Mouse (Mus musculus): ENCODE data around the gene 4930402K13Rik. TPM values are rescaled to one million over a fixed set of nuclear protein-coding genes. Genes with fewer than 3 reads are reported as not detected.
"Not testable (repeated sequence)": the region's sequence is repeated elsewhere in the genome, so short reads cannot be mapped to it uniquely, and the experiment has no call there.

Gene 4930402K13Rik
- not detected in 2 replicates for polyA plus RNA-seq (2012; rRNA removed)

DNA sequence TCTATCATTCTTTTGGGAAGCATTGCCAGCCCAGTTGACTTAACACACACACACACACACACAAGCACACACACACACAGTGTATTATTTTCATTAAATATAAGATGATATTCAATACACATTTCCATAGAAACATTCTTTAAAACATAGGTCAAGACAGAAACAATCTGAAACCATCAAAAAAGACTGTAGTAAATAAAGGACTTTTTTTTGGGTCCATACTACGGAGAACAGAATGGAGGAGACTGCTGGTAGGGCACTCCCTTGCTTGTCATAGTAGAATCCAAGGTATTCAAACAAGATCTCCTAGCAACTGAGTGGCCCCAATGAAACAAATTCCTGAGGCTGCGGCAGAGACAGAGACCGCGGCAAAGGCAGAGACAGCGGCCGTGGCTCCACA, at the start of gene 4930402K13Rik:
4930402K13Rik (plus strand) TSS at position 301 of the 400 bp plus-strand sequence.
- Histone ChIP-seq H3K27me3 (ENCODE audit: control insufficient read depth, insufficient read depth, low read length) (no peaks in the 10 kb centered on the region), H3K4me1 (ENCODE audit: control insufficient read depth, insufficient read depth, low read length) (no peaks in the 10 kb centered on the region), H3K4me3 (replicated peaks; ENCODE audit: insufficient read depth, low read depth, low read length) (no peak within 1 kb of the TSS), H3K27ac (ENCODE audit: insufficient read depth, low read length) (no peak within 1 kb of the TSS)
- TF ChIP-seq POLR2A (IDR thresholded peaks at IDR 0.05; ENCODE audit: borderline replicate concordance, insufficient read depth, low read length) (no peak), CTCF (IDR thresholded peaks at IDR 0.05; ENCODE audit: borderline replicate concordance, insufficient read depth, low read depth, low read length) (no peak)
- WGBS: 66% methylated on average over 6 of the region's 6 CpGs
- DNase-seq: no peak

DNA sequence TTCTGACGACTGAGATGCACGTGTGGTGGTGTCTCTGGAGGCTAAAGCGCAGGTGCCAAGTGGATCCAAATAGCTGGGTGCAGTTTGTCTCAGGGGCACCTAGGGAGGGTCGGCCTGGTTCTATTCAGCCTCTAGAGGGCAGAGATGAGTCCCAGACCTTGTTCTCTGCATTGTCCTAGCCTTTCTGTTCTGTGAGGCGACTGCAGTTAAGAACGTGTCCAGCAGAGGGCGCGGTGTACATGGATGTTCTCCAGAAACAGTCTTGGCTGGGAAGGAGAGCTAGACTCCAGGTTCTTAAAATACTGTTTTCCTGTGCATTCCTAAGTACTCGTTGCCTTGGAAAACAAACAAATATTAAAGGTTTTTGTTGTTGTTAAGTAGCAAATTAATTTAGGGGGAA, 43.4 kb upstream of the 4930402K13Rik start:
- 14% methylated on average over 8 of the region's 9 CpGs for WGBS

GRCm38 (mm10) chrX:9062101-9062500, 42.3 kb upstream of the 4930402K13Rik start:
- no peak overlapping the region for H3K4me3 ChIP-seq (replicated peaks; ENCODE audit: insufficient read depth, low read depth, low read length)
- TF ChIP-seq CTCF (IDR thresholded peaks at IDR 0.05; ENCODE audit: borderline replicate concordance, insufficient read depth, low read depth, low read length) (no peak), POLR2A (IDR thresholded peaks at IDR 0.05; ENCODE audit: borderline replicate concordance, insufficient read depth, low read length) (no peak)
- 94% methylated on average over 4 of the region's 4 CpGs for WGBS
- no peak overlapping the region for H3K27ac ChIP-seq (ENCODE audit: insufficient read depth, low read length)
- H3K4me1 ChIP-seq (ENCODE audit: control insufficient read depth, insufficient read depth, low read length): no peaks in the 10 kb centered on the region
- DNase-seq: no peak
- no peaks in the 10 kb centered on the region for H3K27me3 ChIP-seq (ENCODE audit: control insufficient read depth, insufficient read depth, low read length)

More for the DNA sequence above, 43.4 kb upstream of the 4930402K13Rik start:
- H3K27me3 ChIP-seq (ENCODE audit: control insufficient read depth, insufficient read depth, low read length); H3K27ac ChIP-seq (ENCODE audit: insufficient read depth, low read length); H3K4me3 ChIP-seq (replicated peaks; ENCODE audit: insufficient read depth, low read depth, low read length); H3K4me1 ChIP-seq (ENCODE audit: control insufficient read depth, insufficient read depth, low read length): not testable (repeated sequence)
- DNase-seq: peak; percentile 52 to 82
- peak; percentile 24; the same call in 1 of the 2 replicates for TF ChIP-seq CTCF (IDR thresholded peaks at IDR 0.05; ENCODE audit: borderline replicate concordance, insufficient read depth, low read depth, low read length)

DNA sequence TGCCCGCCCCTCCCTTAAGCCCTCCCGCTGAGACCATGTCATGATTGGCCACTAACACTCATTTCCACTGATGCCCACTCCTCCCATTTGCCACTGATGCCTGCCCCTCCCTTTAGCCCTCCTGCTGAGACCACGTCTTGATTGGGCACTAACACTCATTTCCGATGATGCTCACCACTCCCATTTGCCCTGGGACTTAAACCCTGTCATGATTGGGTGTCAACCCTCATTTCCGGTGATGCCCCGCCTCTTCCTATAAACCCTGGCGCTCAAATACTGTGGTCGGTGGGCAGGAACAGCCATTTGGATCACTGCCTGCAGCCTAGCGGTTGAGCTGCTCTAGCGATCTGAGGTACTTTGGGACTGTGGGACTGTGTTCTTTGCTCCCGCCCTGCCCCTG, 41.6 kb upstream of the 4930402K13Rik start, which contains the start of gene Fthl17f:
Fthl17f (plus strand) TSS at position 301 of the 400 bp plus-strand sequence.
- DNase-seq; H3K27me3 ChIP-seq (ENCODE audit: control insufficient read depth, insufficient read depth, low read length); H3K27ac ChIP-seq (ENCODE audit: insufficient read depth, low read length); H3K4me1 ChIP-seq (ENCODE audit: control insufficient read depth, insufficient read depth, low read length); H3K4me3 ChIP-seq (replicated peaks; ENCODE audit: insufficient read depth, low read depth, low read length): not testable (repeated sequence)
- WGBS: 94% methylated on average over 11 of the region's 11 CpGs

GRCm38 (mm10) chrX:9077699-9078098, 26.7 kb upstream of the 4930402K13Rik start:
- TF ChIP-seq CTCF (IDR thresholded peaks at IDR 0.05; ENCODE audit: borderline replicate concordance, insufficient read depth, low read depth, low read length): peak; percentile 40; the same call in 1 of the 2 replicates
- peak; percentile 51 to 63 for DNase-seq
- WGBS: 14% methylated on average over 7 of the region's 10 CpGs
- H3K27ac ChIP-seq (ENCODE audit: insufficient read depth, low read length); H3K27me3 ChIP-seq (ENCODE audit: control insufficient read depth, insufficient read depth, low read length); H3K4me1 ChIP-seq (ENCODE audit: control insufficient read depth, insufficient read depth, low read length); H3K4me3 ChIP-seq (replicated peaks; ENCODE audit: insufficient read depth, low read depth, low read length): not testable (repeated sequence)

DNA sequence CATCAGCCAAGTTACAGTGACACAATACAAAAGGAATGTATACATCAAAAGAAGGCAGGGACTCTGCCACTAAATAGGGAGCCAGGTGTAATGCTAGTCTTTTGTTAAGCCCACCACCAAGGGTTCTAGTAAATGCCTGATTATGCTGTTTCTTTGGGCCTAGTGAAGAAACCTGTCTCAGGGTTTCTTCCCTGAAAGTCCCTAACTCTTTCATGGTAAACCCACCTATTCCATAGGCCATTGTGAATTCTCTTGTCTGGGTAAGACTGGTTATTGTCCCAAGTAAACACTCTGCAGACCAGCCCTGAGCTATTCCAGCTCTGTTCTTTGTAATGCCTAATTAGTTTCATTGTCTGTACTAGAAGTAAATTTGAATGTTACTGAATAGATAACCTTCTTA, 9.3 kb upstream of the 4930402K13Rik start:
- H3K4me3 ChIP-seq (replicated peaks; ENCODE audit: insufficient read depth, low read depth, low read length); H3K4me1 ChIP-seq (ENCODE audit: control insufficient read depth, insufficient read depth, low read length); H3K27me3 ChIP-seq (ENCODE audit: control insufficient read depth, insufficient read depth, low read length); H3K27ac ChIP-seq (ENCODE audit: insufficient read depth, low read length); DNase-seq: not testable (repeated sequence)

DNA sequence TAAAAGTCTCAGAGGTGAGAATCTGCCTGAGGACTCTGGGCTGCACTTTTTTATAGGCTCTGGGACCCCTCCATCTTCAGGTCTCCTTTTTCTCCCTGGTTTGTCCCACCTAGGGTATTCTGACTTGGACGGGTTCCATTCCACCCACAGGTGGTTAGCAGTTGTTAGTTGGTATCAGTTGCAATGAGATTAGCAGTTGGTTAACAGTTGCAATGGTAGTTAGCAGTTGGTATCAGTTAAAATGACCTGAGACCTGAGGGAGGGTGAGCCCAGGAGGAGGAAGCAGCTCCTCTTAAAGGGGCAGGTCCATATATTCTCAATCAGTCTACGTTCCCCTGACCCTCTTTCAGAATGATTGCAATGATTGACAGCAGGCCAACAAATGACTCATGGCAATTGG, 6.0 kb downstream of the 4930402K13Rik start:
- H3K27me3 ChIP-seq (ENCODE audit: control insufficient read depth, insufficient read depth, low read length): no peaks in the 10 kb centered on the region
- WGBS: 67% methylated on average over 2 of the region's 2 CpGs
- H3K4me3 ChIP-seq (replicated peaks; ENCODE audit: insufficient read depth, low read depth, low read length): no peak overlapping the region
- no peaks in the 10 kb centered on the region for H3K4me1 ChIP-seq (ENCODE audit: control insufficient read depth, insufficient read depth, low read length)
- no peak for TF ChIP-seq CTCF (IDR thresholded peaks at IDR 0.05; ENCODE audit: borderline replicate concordance, insufficient read depth, low read depth, low read length)
- no peak for TF ChIP-seq POLR2A (IDR thresholded peaks at IDR 0.05; ENCODE audit: borderline replicate concordance, insufficient read depth, low read length)
- no peak for DNase-seq
- H3K27ac ChIP-seq (ENCODE audit: insufficient read depth, low read length): no peak overlapping the region

GRCm38 (mm10) chrX:9124928-9125327, 20.6 kb downstream of the 4930402K13Rik start:
- H3K27me3 ChIP-seq (ENCODE audit: control insufficient read depth, insufficient read depth, low read length): no peaks in the 10 kb centered on the region
- H3K27ac ChIP-seq (ENCODE audit: insufficient read depth, low read length): no peak overlapping the region
- TF ChIP-seq POLR2A (IDR thresholded peaks at IDR 0.05; ENCODE audit: borderline replicate concordance, insufficient read depth, low read length) (no peak), CTCF (IDR thresholded peaks at IDR 0.05; ENCODE audit: borderline replicate concordance, insufficient read depth, low read depth, low read length) (no peak)
- no peak for DNase-seq
- no peak overlapping the region for H3K4me3 ChIP-seq (replicated peaks; ENCODE audit: insufficient read depth, low read depth, low read length)
- 64% methylated on average over 4 of the region's 4 CpGs for WGBS
- no peaks in the 10 kb centered on the region for H3K4me1 ChIP-seq (ENCODE audit: control insufficient read depth, insufficient read depth, low read length)

DNA sequence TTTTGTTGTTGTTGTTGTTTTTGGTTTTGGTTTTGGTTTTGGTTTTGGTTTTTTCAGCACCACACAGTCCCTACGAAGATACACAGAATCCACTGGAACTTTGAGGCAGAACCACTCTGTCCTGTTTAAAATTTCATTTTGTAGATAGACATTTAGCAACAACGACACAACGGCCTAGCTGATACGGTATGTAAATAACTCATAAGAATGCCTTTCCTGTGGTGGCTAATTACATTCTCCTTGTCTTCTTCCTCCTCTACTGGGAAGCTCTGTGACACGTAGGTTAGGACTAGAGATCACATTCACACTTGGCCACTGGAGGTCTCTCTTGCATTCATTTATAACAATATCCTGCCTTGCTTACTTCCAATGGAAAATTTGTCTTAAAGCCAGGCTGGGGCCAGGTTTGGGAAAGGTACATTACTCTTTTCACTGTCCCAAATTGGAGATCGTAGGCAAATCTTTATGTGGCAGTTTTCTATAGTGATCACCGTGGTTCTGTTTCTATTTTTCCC, 24.0 kb downstream of the 4930402K13Rik start:
- peak; percentile 13 to 48 for DNase-seq
- Histone ChIP-seq H3K27ac (ENCODE audit: insufficient read depth, low read length) (no peak overlapping the region), H3K4me3 (replicated peaks; ENCODE audit: insufficient read depth, low read depth, low read length) (no peak overlapping the region), H3K27me3 (ENCODE audit: control insufficient read depth, insufficient read depth, low read length) (no peaks in the 10 kb centered on the region), H3K4me1 (ENCODE audit: control insufficient read depth, insufficient read depth, low read length) (no peaks in the 10 kb centered on the region)
- TF ChIP-seq POLR2A (IDR thresholded peaks at IDR 0.05; ENCODE audit: borderline replicate concordance, insufficient read depth, low read length) (no peak), CTCF (IDR thresholded peaks at IDR 0.05; ENCODE audit: borderline replicate concordance, insufficient read depth, low read depth, low read length) (peak; percentile 10; the same call in 1 of the 2 replicates)
- WGBS: 32% methylated on average over 7 of the region's 7 CpGs

Measured in cerebellum, adult 2 months (tissue).